Mouse (Mus musculus) stomach, embryonic 14.5 days (tissue): ENCODE data around the gene Ift74. TPM values are rescaled to one million over a fixed set of nuclear protein-coding genes. Genes with fewer than 3 reads are reported as not detected.
A peak's percentile ranks its signal among the peaks of the same experiment; 100 is the strongest.
"Not testable (repeated sequence)": the region's sequence is repeated elsewhere in the genome, so short reads cannot be mapped to it uniquely, and the experiment has no call there.

Experiments
- ATAC-seq: fragments of 200-750 bp; cut with Nextera tagmentation; 2 replicates; pipeline ENCODE4 v1.8.0; 2017; ENCODE audit warnings: low read depth, moderate TSS enrichment; ENCODE audit not compliant: insufficient number of reproducible peaks, insufficient read depth, low FRiP score
- H3K27ac ChIP-seq: fragments of 300-500 bp; sonication (generic); 2 replicates; pipeline ENCODE4 v1.5.1; 2014; ENCODE audit warnings: mild to moderate bottlenecking, low read length, moderate library complexity, mixed read lengths
- H3K27me3 ChIP-seq: fragments of 300-500 bp; sonication (generic); 2 replicates; pipeline ENCODE4 v1.6.1; 2014; ENCODE audit warnings: low read length, control low read depth, mixed read lengths; ENCODE audit not compliant: control insufficient read depth, insufficient read depth
- H3K36me3 ChIP-seq: fragments of 300-500 bp; sonication (generic); 2 replicates; pipeline ENCODE4 v1.6.1; 2014; ENCODE audit warnings: mild to moderate bottlenecking, control low read depth, low read length, moderate library complexity, mixed read lengths; ENCODE audit not compliant: control insufficient read depth, insufficient read depth
- H3K4me1 ChIP-seq: fragments of 300-500 bp; sonication (generic); 2 replicates; pipeline ENCODE4 v1.6.1; 2014; ENCODE audit warnings: low read length, control low read depth, mixed read lengths; ENCODE audit not compliant: control insufficient read depth, insufficient read depth
- H3K4me2 ChIP-seq: fragments of 300-500 bp; sonication (generic); replicated peaks from 2 replicates; pipeline ENCODE4 v1.6.1; 2014; ENCODE audit warnings: low read depth, low read length, control low read depth
- H3K4me3 ChIP-seq: fragments of 300-500 bp; sonication (generic); 2 replicates; pipeline ENCODE4 v1.5.1; 2014; ENCODE audit warnings: low read depth, low read length, control low read depth
- H3K9ac ChIP-seq: fragments of 300-500 bp; sonication (generic); replicated peaks from 2 replicates; pipeline ENCODE4 v1.6.1; 2014; ENCODE audit warnings: low read depth, mild to moderate bottlenecking, control low read depth, low read length, moderate library complexity, mixed read lengths
- H3K9me3 ChIP-seq: fragments of 300-500 bp; sonication (generic); 2 replicates; pipeline ENCODE4 v1.6.1; 2016; ENCODE audit warnings: low read depth, low read length, control low read depth; ENCODE audit not compliant: control insufficient read depth
- WGBS: fragments of 180-500 bp; shearing (Covaris S2); extraction: QIAGEN DNeasy Blood & Tissue Kit; methylation state at CpG from one replicate; pipeline ENCODE4 v1.1.7; 2014; 5-methylcytosine and 5-hydroxymethylcytosine counted together
- polyA plus RNA-seq: library from polyadenylated mRNA; unstranded; fragments of >200 nt; fragmentation: Nextera tagmentation; extraction: Ambion mirVana; gene quantifications from 2 replicates; pipeline ENCODE4 v1.2.1, GENCODE M21; 2014

Gene Ift74
- polyA plus RNA-seq, 1 experiment from 2014 or later = 38.6 TPM

DNA sequence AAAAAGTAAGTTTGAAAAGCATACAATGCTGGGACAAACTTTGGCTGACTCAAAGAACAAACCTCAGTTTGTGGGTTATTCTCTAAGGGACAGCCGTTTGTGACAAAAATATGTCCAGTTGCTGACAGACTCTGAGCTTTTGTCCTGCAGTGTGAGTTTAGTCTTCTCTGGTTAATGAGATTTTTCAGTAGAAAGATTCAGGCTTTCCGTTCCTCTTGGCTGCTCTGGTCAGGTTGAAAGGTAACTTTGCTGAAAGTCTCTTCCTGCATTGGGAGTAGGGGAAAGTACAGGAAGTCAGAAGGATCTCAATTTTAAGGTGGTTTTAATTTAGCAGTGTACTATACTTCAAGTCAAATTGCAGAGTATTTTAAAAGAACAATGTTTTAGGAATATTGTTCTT lies 8.7 kb upstream of the Ift74 start:
- Histone ChIP-seq H3K4me2 (no peak overlapping the region), H3K27me3 (no peaks in the 10 kb centered on the region), H3K9me3 (no peaks in the 10 kb centered on the region), H3K4me3 (no peak overlapping the region), H3K9ac (no peak overlapping the region), H3K27ac (no peak overlapping the region), H3K36me3 (no peaks in the 10 kb centered on the region), H3K4me1 (0 out of 2 replicates have a peak, but pooled peaks cover 5% of the 10 kb centered on the region)
- 89% methylated on average over 2 of the region's 2 CpGs for WGBS
- ATAC-seq = no peak

- peaks cover under 1% of the 10 kb centered on the region; the same call in 1 of the 2 replicates for H3K4me1 ChIP-seq
- no peaks in the 10 kb centered on the region for H3K9me3 ChIP-seq
- H3K36me3 ChIP-seq = no peaks in the 10 kb centered on the region
- H3K9ac ChIP-seq = no peak overlapping the region
- no peak for ATAC-seq
- H3K4me3 ChIP-seq = no peak overlapping the region
- no peak overlapping the region for H3K27ac ChIP-seq
- WGBS = 79% methylated on average over 3 of the region's 3 CpGs
- no peak overlapping the region for H3K4me2 ChIP-seq
- no peaks in the 10 kb centered on the region for H3K27me3 ChIP-seq
These were observed 4.0 kb upstream of the Ift74 start for GRCm38 (mm10) chr4:94610339-94610738.

GRCm38 (mm10) chr4:94614627-94615006 lies 326 bp downstream of the Ift74 start:
- Histone ChIP-seq H3K4me1 (peaks cover 3% of the 10 kb centered on the region; the same call in 1 of the 2 replicates), H3K27me3 (no peaks in the 10 kb centered on the region), H3K9ac (peak overlapping the region; percentile 63), H3K9me3 (no peaks in the 10 kb centered on the region), H3K4me2 (peak overlapping the region; percentile 68), H3K36me3 (no peaks in the 10 kb centered on the region), H3K4me3 (peak overlapping the region; percentile 68), H3K27ac (peak overlapping the region; percentile 73; the same call in 1 of the 2 replicates)
- ATAC-seq = peak; percentile 62
- under 1% methylated on average over 18 of the region's 18 CpGs for WGBS

DNA sequence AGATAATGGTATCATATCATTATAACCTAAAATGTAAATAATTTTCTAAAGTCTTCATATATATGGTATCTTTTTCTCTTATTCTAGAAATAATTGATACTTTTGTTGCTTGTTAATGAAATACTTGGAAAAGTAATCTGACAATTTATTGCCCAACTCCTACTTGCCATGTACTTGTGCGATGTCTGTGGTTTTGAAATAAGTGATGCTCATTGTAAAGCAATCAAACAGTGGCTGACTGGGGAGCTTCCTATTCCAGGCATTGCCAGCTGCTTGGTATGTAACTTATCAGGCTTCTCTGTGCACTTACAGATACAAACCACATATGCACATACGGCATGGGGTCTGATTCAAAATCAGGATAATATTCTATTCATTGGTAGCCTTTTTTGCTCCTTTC lies 5.8 kb downstream of the Ift74 start:
- ATAC-seq = no peak
- 87% methylated on average over 2 of the region's 2 CpGs for WGBS
- H3K27me3 ChIP-seq = no peaks in the 10 kb centered on the region
- peaks cover 3% of the 10 kb centered on the region; the same call in 1 of the 2 replicates for H3K4me1 ChIP-seq
- H3K4me3 ChIP-seq = no peak overlapping the region
- no peak overlapping the region for H3K27ac ChIP-seq
- H3K9ac ChIP-seq = no peak overlapping the region
- H3K4me2 ChIP-seq = no peak overlapping the region
- no peaks in the 10 kb centered on the region; the same call in none of the 2 replicates for H3K36me3 ChIP-seq
- no peaks in the 10 kb centered on the region for H3K9me3 ChIP-seq

DNA sequence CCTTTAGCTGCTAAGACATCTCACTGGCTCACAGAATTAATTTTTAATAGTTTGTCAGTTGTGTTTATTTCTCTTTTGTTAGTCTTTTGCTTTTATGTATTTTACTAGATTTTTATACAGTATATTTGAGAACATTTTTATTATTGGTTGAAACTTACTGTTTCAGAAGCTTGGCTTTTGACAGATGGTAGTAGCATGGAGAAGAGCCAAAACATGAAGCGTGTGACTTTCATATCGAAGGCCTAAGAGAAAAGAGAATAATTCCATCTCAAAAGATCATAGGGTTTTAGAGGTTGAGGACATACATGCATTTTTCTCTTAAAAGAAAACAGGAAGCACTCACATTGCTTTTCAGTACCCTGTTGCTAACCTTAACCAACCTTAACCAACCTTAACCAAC lies 28.9 kb downstream of the Ift74 start:
- no peak overlapping the region for H3K27ac ChIP-seq
- no peak overlapping the region for H3K4me2 ChIP-seq
- no peaks in the 10 kb centered on the region for H3K4me1 ChIP-seq
- 93% methylated on average over 2 of the region's 2 CpGs for WGBS
- no peak overlapping the region for H3K9ac ChIP-seq
- no peaks in the 10 kb centered on the region; the same call in 1 of the 2 replicates for H3K36me3 ChIP-seq
- no peaks in the 10 kb centered on the region for H3K27me3 ChIP-seq
- no peaks in the 10 kb centered on the region for H3K9me3 ChIP-seq
- ATAC-seq = no peak
- no peak overlapping the region for H3K4me3 ChIP-seq

DNA sequence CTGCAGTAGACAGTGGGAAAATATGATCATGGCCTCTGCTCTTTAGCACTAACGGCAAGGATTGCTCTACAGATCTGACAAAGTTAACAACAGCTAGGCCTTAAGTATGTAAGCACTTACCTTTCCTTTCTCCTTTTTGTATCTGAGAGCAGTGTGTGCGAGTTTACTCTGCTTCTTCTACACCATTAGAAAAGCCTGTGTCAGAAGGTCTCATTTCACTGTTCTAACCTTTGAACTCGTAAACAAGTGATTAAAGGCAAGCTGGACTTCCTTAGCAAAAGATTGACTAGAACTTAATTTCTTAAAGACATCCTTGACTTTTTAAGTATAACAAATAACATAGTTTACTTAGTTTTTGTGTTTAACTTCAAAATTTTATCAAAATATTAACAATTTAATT lies 35.6 kb downstream of the Ift74 start, which contains the start of gene Lrrc19:
Gene Lrrc19 (minus strand): TSS at position 225 of the 400 bp plus-strand sequence.
- Histone ChIP-seq H3K27ac (no peak within 1 kb of the TSS), H3K27me3 (no peaks in the 10 kb centered on the region), H3K36me3 (peaks cover 4% of the 10 kb centered on the region), H3K4me3 (no peak within 1 kb of the TSS), H3K4me2 (no peak within 1 kb of the TSS), H3K4me1 (no peaks in the 10 kb centered on the region), H3K9me3 (no peaks in the 10 kb centered on the region), H3K9ac (no peak within 1 kb of the TSS)
- 81% methylated on average over 3 of the region's 3 CpGs for WGBS
- ATAC-seq = no peak

DNA sequence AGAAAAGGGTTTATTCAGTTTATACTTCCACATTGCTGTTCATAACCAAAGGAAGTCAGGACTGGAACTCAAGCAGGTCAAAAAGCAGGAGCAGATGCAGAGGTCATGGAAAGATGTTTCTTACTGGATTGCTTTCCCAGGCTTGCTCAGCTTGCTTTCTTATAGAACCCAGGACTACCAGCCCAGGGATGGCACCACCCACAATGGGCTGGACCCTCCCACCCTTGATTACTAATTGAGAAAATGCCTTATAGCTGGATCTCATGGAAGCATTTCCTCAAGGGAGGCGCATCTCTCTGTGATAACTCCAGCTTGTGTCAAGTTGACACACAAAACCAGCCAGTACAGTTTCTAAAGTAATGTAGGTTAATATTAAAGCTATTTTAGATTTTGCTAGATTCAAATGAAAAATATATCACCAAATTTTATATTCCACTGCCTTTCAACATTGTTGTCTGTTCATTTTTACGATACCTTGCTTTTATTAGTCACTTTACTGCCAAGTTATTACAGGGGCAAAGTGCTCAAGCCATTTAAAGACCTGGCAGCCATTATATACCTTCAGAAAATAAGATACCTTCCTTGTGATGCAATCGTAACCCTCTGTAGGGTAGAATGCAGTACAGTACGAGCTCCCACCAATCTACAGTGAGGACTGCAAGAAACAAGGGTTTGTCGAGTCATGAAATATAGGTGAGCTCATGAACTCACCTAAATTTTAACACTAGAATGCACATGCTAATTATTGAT lies 36.3 kb downstream of the Ift74 start:
- H3K9me3 ChIP-seq, H3K4me2 ChIP-seq, H3K27me3 ChIP-seq, H3K27ac ChIP-seq, H3K9ac ChIP-seq, H3K4me3 ChIP-seq, H3K4me1 ChIP-seq, ATAC-seq, H3K36me3 ChIP-seq: not testable (repeated sequence)
- WGBS = 90% methylated on average over 5 of the region's 5 CpGs

DNA sequence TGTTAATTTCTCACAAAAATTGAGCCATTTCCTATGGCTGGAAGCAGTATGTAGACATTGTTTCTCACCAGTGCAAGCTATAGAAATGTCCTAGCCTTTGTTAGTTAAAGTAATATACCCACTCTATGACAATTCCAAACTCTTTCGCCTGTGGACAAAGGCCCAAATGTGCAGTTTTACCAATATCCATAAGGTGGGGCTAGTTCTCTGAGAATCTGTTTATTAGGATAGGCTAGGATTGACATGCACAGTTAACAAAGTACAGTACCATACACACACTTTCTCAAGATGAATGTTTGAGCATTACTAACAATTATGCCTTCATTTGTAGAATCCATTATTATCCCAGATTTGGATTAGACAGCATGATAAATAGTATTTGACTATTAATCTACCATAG lies 55.4 kb downstream of the Ift74 start:
- Histone ChIP-seq H3K36me3 (no peaks in the 10 kb centered on the region), H3K9ac (no peak overlapping the region), H3K27me3 (no peaks in the 10 kb centered on the region), H3K27ac (no peak overlapping the region), H3K4me1 (no peaks in the 10 kb centered on the region), H3K4me3 (no peak overlapping the region), H3K4me2 (no peak overlapping the region), H3K9me3 (no peaks in the 10 kb centered on the region)
- 49% methylated on average over 1 of the region's 1 CpGs for WGBS
- 0 out of 2 replicates have a peak, but pooled peaks have one; percentile 33 for ATAC-seq
